Mouse (Mus musculus) forebrain, postnatal 0 days (tissue): ENCODE data around the gene Afdn. TPM values are rescaled to one million over a fixed set of nuclear protein-coding genes. Genes with fewer than 3 reads are reported as not detected.
"Not testable (repeated sequence)": the region's sequence is repeated elsewhere in the genome, so short reads cannot be mapped to it uniquely, and the experiment has no call there.

Experiments
- ATAC-seq: fragments of 200-750 bp; cut with Nextera tagmentation; 2 replicates; pipeline ENCODE4 v1.8.0; 2017; ENCODE audit warnings: mild to moderate bottlenecking, moderate library complexity
- DNase-seq: peaks from one replicate; pipeline ENCODE4 v3.0.0-alpha.2; 2015
- H3K27ac ChIP-seq: fragments of 300-500 bp; sonication (generic); 2 replicates; pipeline ENCODE4 v1.5.1; 2014; ENCODE audit warnings: low read depth, mild to moderate bottlenecking, antibody characterized with exemption, low read length, moderate library complexity, mixed read lengths
- H3K27me3 ChIP-seq: fragments of 300-500 bp; sonication (generic); 2 replicates; pipeline ENCODE4 v1.6.1; 2014; ENCODE audit warnings: mild to moderate bottlenecking, low read length, mixed read lengths; ENCODE audit not compliant: insufficient read depth
- H3K36me3 ChIP-seq: fragments of 300-500 bp; sonication (generic); 2 replicates; pipeline ENCODE4 v1.6.1; 2014; ENCODE audit warnings: mild to moderate bottlenecking, moderate library complexity; ENCODE audit not compliant: insufficient read depth
- H3K4me1 ChIP-seq: fragments of 300-500 bp; sonication (generic); 2 replicates; pipeline ENCODE4 v1.6.1; 2014; ENCODE audit warnings: antibody characterized with exemption; ENCODE audit not compliant: insufficient read depth
- H3K4me2 ChIP-seq: fragments of 300-500 bp; sonication (generic); 2 replicates; pipeline ENCODE4 v1.6.1; 2014; ENCODE audit warnings: low read depth, mild to moderate bottlenecking, moderate library complexity
- H3K4me3 ChIP-seq: fragments of 300-500 bp; sonication (generic); 2 replicates; pipeline ENCODE4 v1.5.1; 2014; ENCODE audit warnings: low read depth, low read length, mixed read lengths
- H3K9ac ChIP-seq: fragments of 300-500 bp; sonication (generic); 2 replicates; pipeline ENCODE4 v1.6.1; 2014; ENCODE audit warnings: mild to moderate bottlenecking
- H3K9me3 ChIP-seq: fragments of 300-500 bp; sonication (generic); 2 replicates; pipeline ENCODE4 v1.6.1; 2016; ENCODE audit warnings: low read length
- CTCF ChIP-seq: sonication (generic); IDR thresholded peaks from 2 replicates; pipeline ENCODE4 v1.5.1; 2016; ENCODE audit warnings: antibody characterized with exemption, control low read depth, low read depth
- WGBS: fragments of 180-500 bp; shearing (Covaris S2); extraction: QIAGEN DNeasy Blood & Tissue Kit; methylation state at CpG from one replicate; pipeline ENCODE4 v1.1.7; 2014; 5-methylcytosine and 5-hydroxymethylcytosine counted together
- polyA plus RNA-seq: library from polyadenylated mRNA; unstranded; fragments of >200 nt; fragmentation: Nextera tagmentation; extraction: Ambion mirVana; gene quantifications from 2 replicates; pipeline ENCODE4 v1.2.1, GENCODE M21; 2015
- total RNA-seq: library from RNA; depleted of rRNA; stranded (reverse); fragments of >200 nt; gene quantifications from 2 replicates; pipeline ENCODE4 v1.2.3, GENCODE M21; 2014; rRNA removed

Afdn gene
- total and polyA plus RNA-seq, 2 experiments from 2014 or later, result 129 to 146 TPM

- Histone ChIP-seq H3K4me1 (no peaks in the 10 kb centered on the region), H3K27me3 (no peaks in the 10 kb centered on the region), H3K9me3 (no peaks in the 10 kb centered on the region), H3K36me3 (no peaks in the 10 kb centered on the region), H3K9ac (no peak overlapping the region), H3K4me3 (no peak overlapping the region), H3K27ac (no peak overlapping the region), H3K4me2 (no peak overlapping the region)
- 94% methylated on average over 4 of the region's 4 CpGs for WGBS
- no peak for DNase-seq
- ATAC-seq, result no peak
- TF ChIP-seq CTCF, result no peak
Observed at GRCm38 (mm10) chr17:13937787-13938186, 177.4 kb downstream of the Afdn start.

DNA sequence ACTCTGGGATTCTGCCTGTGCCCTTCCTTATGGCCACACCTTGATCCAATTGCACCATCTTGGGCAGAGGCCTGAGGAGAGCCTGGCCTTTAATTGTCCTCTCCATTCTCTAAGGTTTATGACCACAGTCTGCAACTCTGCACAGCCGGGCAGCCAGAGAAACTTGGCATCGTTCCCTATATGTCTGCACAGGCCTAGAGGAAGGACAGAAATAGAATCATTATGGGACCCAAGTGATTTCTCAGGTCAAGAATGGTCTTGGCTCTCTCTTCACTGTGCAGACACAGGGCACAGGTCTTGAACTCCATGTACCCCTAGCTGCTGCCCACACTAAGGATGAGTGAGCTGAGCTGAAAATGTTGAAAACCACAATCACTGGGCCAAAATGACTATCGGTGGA lies 178.3 kb downstream of the Afdn start:
- no peak overlapping the region for H3K27ac ChIP-seq
- DNase-seq (no peak), ATAC-seq (no peak)
- no peak for TF ChIP-seq CTCF
- 81% methylated on average over 3 of the region's 3 CpGs for WGBS
- no peak overlapping the region for H3K4me2 ChIP-seq
- no peak overlapping the region for H3K4me3 ChIP-seq
- no peaks in the 10 kb centered on the region for H3K4me1 ChIP-seq
- H3K9ac ChIP-seq, result no peak overlapping the region
- no peaks in the 10 kb centered on the region for H3K9me3 ChIP-seq
- H3K27me3 ChIP-seq, result no peaks in the 10 kb centered on the region
- no peaks in the 10 kb centered on the region for H3K36me3 ChIP-seq

DNA sequence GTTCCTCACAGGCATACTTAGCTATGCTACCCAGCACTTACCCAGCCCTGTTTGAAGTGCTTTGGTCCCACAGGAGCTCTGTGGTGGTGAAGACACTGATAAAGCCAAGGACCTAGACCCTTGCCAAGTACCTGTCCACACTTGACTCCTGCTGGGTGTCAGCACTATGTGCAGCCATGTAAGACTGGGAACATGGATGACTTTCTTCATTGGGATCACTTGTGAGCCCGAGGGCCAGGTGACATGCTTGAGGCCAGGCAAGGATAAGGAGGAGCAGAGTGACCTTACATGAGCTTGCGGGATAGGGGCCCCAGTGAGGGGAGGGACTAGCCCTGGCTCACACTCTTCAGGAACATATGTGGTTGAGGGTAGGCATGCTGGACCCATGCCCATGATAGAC lies 178.9 kb downstream of the Afdn start:
- H3K4me2 ChIP-seq, H3K36me3 ChIP-seq, H3K27ac ChIP-seq, H3K9ac ChIP-seq, H3K9me3 ChIP-seq, H3K27me3 ChIP-seq, DNase-seq, H3K4me1 ChIP-seq, ATAC-seq, H3K4me3 ChIP-seq: not testable (repeated sequence)
- 93% methylated on average over 2 of the region's 2 CpGs for WGBS

GRCm38 (mm10) chr17:13940487-13940886 lies 180.1 kb downstream of the Afdn start:
- H3K27ac ChIP-seq, result no peak overlapping the region
- no peaks in the 10 kb centered on the region for H3K4me1 ChIP-seq
- TF ChIP-seq CTCF, result no peak
- no peaks in the 10 kb centered on the region for H3K9me3 ChIP-seq
- H3K9ac ChIP-seq, result no peak overlapping the region
- no peak overlapping the region for H3K4me2 ChIP-seq
- H3K36me3 ChIP-seq, result no peaks in the 10 kb centered on the region
- no peaks in the 10 kb centered on the region for H3K27me3 ChIP-seq
- ATAC-seq (no peak), DNase-seq (no peak)
- WGBS, result 89% methylated on average over 1 of the region's 1 CpGs
- no peak overlapping the region for H3K4me3 ChIP-seq

DNA sequence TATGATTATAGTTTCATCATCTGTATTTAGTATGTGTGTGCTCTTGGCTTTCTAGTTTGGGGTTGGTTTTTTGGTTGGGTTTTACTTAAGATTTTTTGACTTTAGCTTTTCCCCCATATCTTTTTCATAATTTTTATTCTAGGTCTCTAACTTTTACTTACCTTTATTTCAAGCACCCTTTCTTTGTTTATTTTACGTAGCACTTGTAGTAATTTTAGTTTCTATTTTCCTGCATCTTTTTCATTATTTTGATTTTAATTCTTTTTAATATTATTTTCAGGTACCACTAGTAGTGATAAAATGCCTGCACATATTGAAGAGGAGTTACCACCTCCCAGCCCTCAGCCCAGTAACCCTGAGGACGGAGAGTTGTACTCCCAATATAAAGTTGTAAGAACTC lies 187.7 kb downstream of the Afdn start, which contains the start of gene Gm7168:
Gene Gm7168 (plus strand): TSS at position 301 of the 400 bp plus-strand sequence.
- ATAC-seq, DNase-seq: not testable (repeated sequence)
- 71% methylated on average over 1 of the region's 2 CpGs for WGBS

GRCm38 (mm10) chr17:13951570-13951969 lies 191.2 kb downstream of the Afdn start:
- WGBS, result 81% methylated on average over 1 of the region's 1 CpGs
- H3K4me1 ChIP-seq, H3K36me3 ChIP-seq, H3K4me3 ChIP-seq, H3K9ac ChIP-seq, H3K27ac ChIP-seq, DNase-seq, H3K27me3 ChIP-seq, H3K9me3 ChIP-seq, ATAC-seq, H3K4me2 ChIP-seq: not testable (repeated sequence)

More for the DNA sequence above, 187.7 kb downstream of the Afdn start, which contains the start of gene Gm7168:
- not testable (repeated sequence) for H3K4me3 ChIP-seq, H3K4me2 ChIP-seq, H3K9ac ChIP-seq, H3K36me3 ChIP-seq, H3K27ac ChIP-seq, H3K27me3 ChIP-seq, H3K9me3 ChIP-seq, H3K4me1 ChIP-seq

Other genes with a start within 250 kb of the Afdn start
- 22.7 and 22.9 TPM in 2 replicates for gene Tcte2, start 1.3 kb downstream of the Afdn start, total RNA-seq
- gene Tcte2, start 1.3 kb downstream of the Afdn start, polyA plus RNA-seq, result 9.3 and 10.7 TPM in 2 replicates
- 0.15 TPM in 1 of 2 replicates, not detected in the other for gene Gm7168, start 187.8 kb downstream of the Afdn start, total RNA-seq
- not detected in 2 replicates for gene Gm7168, start 187.8 kb downstream of the Afdn start, polyA plus RNA-seq
- not detected in 2 replicates for gene Gm7356, start 243.2 kb downstream of the Afdn start, total RNA-seq
- not detected in 2 replicates for gene Gm7356, start 243.2 kb downstream of the Afdn start, polyA plus RNA-seq